Mouse (Mus musculus) adipocyte (in vitro differentiated cells): Measurements from ENCODE around the gene Ttc32.

ENCODE experiments used
- DNase-seq: peaks from one replicate; pipeline ENCODE4 v3.0.0-alpha.2; 2016; ENCODE audit warnings: low spot score

The Ttc32 gene

GRCm38 (mm10) chr12:9046674-9047073 is 16.9 kb downstream of the Ttc32 start:
- DNase-seq: no peak

GRCm38 (mm10) chr12:9048090-9048489 is 18.3 kb downstream of the Ttc32 start:
- DNase-seq: no peak

- DNase-seq: no peak
Measured at GRCm38 (mm10) chr12:9050824-9051223, 21.0 kb downstream of the Ttc32 start.

GRCm38 (mm10) chr12:9052075-9052829 is 22.5 kb downstream of the Ttc32 start:
- peak; percentile 87 for DNase-seq

GRCm38 (mm10) chr12:9053345-9053744 is 23.5 kb downstream of the Ttc32 start:
- DNase-seq: no peak

GRCm38 (mm10) chr12:9054012-9054411 is 24.2 kb downstream of the Ttc32 start:
- DNase-seq: no peak

GRCm38 (mm10) chr12:9055269-9055668 is 25.5 kb downstream of the Ttc32 start:
- no peak for DNase-seq

- DNase-seq: no peak
Measured at GRCm38 (mm10) chr12:9059502-9059901, 29.7 kb downstream of the Ttc32 start.

- no peak for DNase-seq
Measured at GRCm38 (mm10) chr12:9059965-9060364, 30.2 kb downstream of the Ttc32 start.

- DNase-seq: no peak
Measured at GRCm38 (mm10) chr12:9063611-9064010, 33.8 kb downstream of the Ttc32 start.

GRCm38 (mm10) chr12:9071058-9071457 is 41.3 kb downstream of the Ttc32 start:
- no peak for DNase-seq

GRCm38 (mm10) chr12:9071493-9071892 is 41.7 kb downstream of the Ttc32 start:
- DNase-seq: no peak

- DNase-seq: no peak
Measured at GRCm38 (mm10) chr12:9077554-9078125, 47.8 kb downstream of the Ttc32 start.

GRCm38 (mm10) chr12:9090226-9090625 is 60.4 kb downstream of the Ttc32 start:
- DNase-seq: no peak
